Mouse (Mus musculus) stomach, adult 2 months (tissue): ENCODE results near the gene Soat2. TPM values are rescaled to one million over a fixed set of nuclear protein-coding genes. Genes with fewer than 3 reads are reported as not detected.

ENCODE experiments used
- polyA plus RNA-seq: library from polyadenylated mRNA; depleted of rRNA; stranded (reverse); fragments of >200 nt; gene quantifications from 2 replicates; pipeline ENCODE4 v1.2.3, GENCODE M21; 2012; rRNA removed

Soat2 gene
- polyA plus RNA-seq = 8.3 and 10.1 TPM in 2 replicates

GRCm38 (mm10) chr15:102150301-102151135, at the start of gene Soat2:
TSS of gene Soat2 (plus strand) at chr15:102150526.

DNA sequence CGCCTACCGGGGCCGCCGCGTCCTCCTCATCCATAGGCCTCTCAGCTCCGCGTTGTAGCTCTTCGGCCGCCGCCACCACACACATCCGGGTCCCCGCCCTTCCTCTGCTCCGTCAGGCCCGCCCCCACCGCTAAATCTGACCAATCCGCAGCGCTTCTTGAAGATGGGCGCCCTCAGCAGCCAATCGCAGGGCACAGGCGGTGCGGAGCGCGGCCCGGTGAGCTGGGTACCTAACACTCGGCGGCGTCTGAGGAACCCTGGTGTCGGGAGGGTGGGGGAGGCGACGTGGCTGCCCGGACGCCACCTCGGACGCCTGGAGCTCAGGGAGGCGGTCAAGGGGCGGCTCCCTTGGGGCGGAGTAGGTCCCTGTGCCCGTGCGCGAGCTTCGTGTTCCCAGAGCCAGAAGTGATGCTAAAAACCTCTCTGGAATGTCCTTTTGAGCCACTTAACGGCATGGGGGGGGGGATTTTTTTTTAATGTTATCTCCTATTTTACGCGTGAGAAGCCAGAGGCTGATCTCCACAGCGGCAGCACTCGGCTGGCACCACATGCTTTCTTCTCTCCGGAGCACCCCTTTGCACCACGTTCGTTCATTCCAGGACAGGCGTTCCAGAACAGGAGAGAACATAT, 14.1 kb upstream of the Soat2 start, which contains the start of gene Spryd3:
Gene Spryd3, minus strand, starts transcription at position 106 of the 630 bp plus-strand sequence.

DNA sequence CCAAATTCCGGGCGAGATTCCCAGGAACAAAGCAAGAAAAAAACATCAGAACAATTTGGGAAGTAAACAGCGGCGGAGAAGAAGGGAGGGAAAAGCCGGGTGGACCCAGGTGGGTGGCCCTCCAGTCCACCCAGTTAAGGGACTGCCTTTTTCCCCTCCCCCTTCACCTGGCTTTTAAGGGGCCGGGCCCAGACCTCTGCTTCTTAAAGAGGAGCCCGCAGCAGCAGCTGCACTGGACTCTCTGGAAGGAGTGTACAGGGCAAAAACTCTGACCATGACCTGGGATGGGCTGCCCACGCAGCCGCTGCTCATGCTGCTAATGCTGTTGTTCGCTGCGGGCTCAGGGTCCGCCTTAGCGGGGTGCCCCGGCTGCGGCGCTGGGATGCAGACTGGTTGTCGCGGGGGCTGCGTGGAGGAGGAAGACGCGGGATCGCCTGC, 6.0 kb upstream of the Soat2 start, which contains the start of gene Igfbp6:
Gene Igfbp6, plus strand, starts transcription at position 89 of the 438 bp plus-strand sequence.

DNA sequence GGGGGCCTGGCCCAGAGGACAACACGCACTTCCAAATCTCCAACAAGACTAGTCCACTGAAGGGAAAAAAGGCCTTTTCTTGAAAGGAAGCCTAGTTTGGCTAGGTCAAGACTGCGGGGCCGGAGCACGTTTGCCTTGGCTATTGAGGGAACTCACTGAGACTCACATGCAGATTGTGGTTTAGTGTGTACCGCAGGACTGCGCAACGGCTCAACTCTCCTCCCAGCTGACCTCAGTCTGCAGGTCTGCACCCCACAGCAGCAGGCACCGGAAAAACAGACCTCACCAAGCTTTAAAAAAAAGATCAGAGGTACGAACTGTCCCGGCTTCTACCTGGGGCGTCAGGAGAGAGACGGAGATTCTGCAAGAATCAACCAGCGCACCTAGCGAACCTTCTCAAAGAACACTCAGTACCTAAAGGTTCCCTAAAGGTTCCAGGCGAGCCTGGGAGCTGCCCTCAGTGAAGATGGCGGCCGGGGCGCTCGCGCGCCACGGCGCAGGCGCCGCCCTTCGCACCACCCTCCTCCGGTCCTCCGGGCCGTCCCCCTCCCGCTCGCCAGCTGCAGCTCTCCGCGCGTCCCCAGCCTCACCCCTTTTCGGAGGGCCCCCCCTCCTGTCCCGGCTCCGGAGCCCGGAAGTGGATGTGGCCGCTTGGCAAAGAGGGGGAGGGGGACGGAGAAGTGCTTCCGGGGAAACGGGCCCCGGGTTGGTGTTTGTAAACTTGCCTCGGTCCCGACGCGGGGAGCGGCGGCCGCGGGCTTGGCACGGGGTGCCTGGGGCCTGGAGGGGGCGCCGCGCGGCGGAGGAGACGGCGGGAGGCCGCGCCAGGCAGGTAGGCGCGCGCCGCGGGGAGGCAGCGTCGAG, 52.9 kb downstream of the Soat2 start, which contains the start of gene Zfp740:
Gene Zfp740, plus strand, starts transcription at position 279 of the 864 bp plus-strand sequence.

GRCm38 (mm10) chr15:102204674-102205505, 54.6 kb downstream of the Soat2 start, which contains the start of gene Csad:
TSS of gene Csad (minus strand) at chr15:102204724.

Other genes starting within 250 kb of the Soat2 start
- 456 and 601 TPM in 2 replicates for gene Krt4, start 225.8 kb upstream of the Soat2 start, polyA plus RNA-seq
- gene Krt79, start 210.2 kb upstream of the Soat2 start, polyA plus RNA-seq = 3.8 and 3.9 TPM in 2 replicates
- gene Krt78, start 196.2 kb upstream of the Soat2 start, polyA plus RNA-seq = 11.4 and 15.9 TPM in 2 replicates
- 1,182 and 1,269 TPM in 2 replicates for gene Krt8, start 146.0 kb upstream of the Soat2 start, polyA plus RNA-seq
- 248 and 336 TPM in 2 replicates for gene Krt18, start 122.3 kb upstream of the Soat2 start, polyA plus RNA-seq
- gene Eif4b, start 76.8 kb upstream of the Soat2 start, polyA plus RNA-seq = 14.5 and 19.1 TPM in 2 replicates
- gene Tns2, start 50.1 kb upstream of the Soat2 start, polyA plus RNA-seq = 67.8 and 68.1 TPM in 2 replicates
- 31.6 and 32.7 TPM in 2 replicates for gene Spryd3, start 14.3 kb upstream of the Soat2 start, polyA plus RNA-seq
- 38.2 and 48.3 TPM in 2 replicates for gene Igfbp6, start 6.2 kb upstream of the Soat2 start, polyA plus RNA-seq
- 5.2 and 6.7 TPM in 2 replicates for gene Zfp740, start 52.7 kb downstream of the Soat2 start, polyA plus RNA-seq
- gene Csad, start 54.2 kb downstream of the Soat2 start, polyA plus RNA-seq = 16.5 and 23.7 TPM in 2 replicates
- 1.9 and 3.1 TPM in 2 replicates for gene Itgb7, start 81.4 kb downstream of the Soat2 start, polyA plus RNA-seq
- gene Rarg, start 107.0 kb downstream of the Soat2 start, polyA plus RNA-seq = 29.2 and 33.2 TPM in 2 replicates
- 0.06 TPM in 2 replicates for gene Gm9918, start 120.0 kb downstream of the Soat2 start, polyA plus RNA-seq
- 57.4 and 84.1 TPM in 2 replicates for gene Mfsd5, start 128.9 kb downstream of the Soat2 start, polyA plus RNA-seq
- gene Espl1, start 145.7 kb downstream of the Soat2 start, polyA plus RNA-seq = 2.2 and 4.3 TPM in 2 replicates
- 10.2 and 10.5 TPM in 2 replicates for gene Pfdn5, start 175.6 kb downstream of the Soat2 start, polyA plus RNA-seq
- gene Myg1, start 181.2 kb downstream of the Soat2 start, polyA plus RNA-seq = 24.7 and 27.7 TPM in 2 replicates
- gene Aaas, start 200.2 kb downstream of the Soat2 start, polyA plus RNA-seq = 22.6 and 24.0 TPM in 2 replicates
- gene Sp7, start 216.7 kb downstream of the Soat2 start, polyA plus RNA-seq = 0.05 and 0.10 TPM in 2 replicates